Mouse (Mus musculus) bone marrow macrophage, adult 2 months (primary cell): ENCODE results near the gene Tmed1.
"Not testable (repeated sequence)": the region's sequence is repeated elsewhere in the genome, so short reads cannot be mapped to it uniquely, and the experiment has no call there.

ENCODE experiments used
- CTCF ChIP-seq: IDR thresholded peaks from 2 replicates; pipeline ENCODE4 v1.5.1; 2012; ENCODE audit warnings: low read depth, mild to moderate bottlenecking, low read length, moderate library complexity
- POLR2A ChIP-seq: IDR thresholded peaks from 2 replicates; pipeline ENCODE4 v1.6.1; 2012; ENCODE audit warnings: mild to moderate bottlenecking, low read depth, low read length, borderline replicate concordance

- not testable (repeated sequence) for TF ChIP-seq CTCF, POLR2A
Observed at GRCm38 (mm10) chr9:21542001-21542400, 31.9 kb upstream of the Tmed1 start.
